Mouse (Mus musculus) gastrocnemius, adult 8-10 months (tissue): ENCODE results near the gene Kat2b. TPM values are rescaled to one million over a fixed set of nuclear protein-coding genes. Genes with fewer than 3 reads are reported as not detected.

Experiments used
- total RNA-seq, 4 experiments: library from RNA; stranded (reverse); gene quantifications; 2 replicates each; pipeline ENCODE4 v1.2.4; 2022

Gene Kat2b
- total RNA-seq, 4 experiments from 2014 or later, result 57.6 to 76.6 (median 67.2) TPM

Other genes with a start within 250 kb of the Kat2b start
- gene Efhb, start 103.5 kb upstream of the Kat2b start, total RNA-seq, result under 1 TPM in 2 of 4 experiments, not detected in 2; 0.08 to 0.11 TPM
- gene Rab5a, start 87.6 kb upstream of the Kat2b start, total RNA-seq, result 10 to 100 TPM; 49.0 to 53.9 (median 50.0) TPM
- gene Pp2d1, start 27.4 kb upstream of the Kat2b start, total RNA-seq, result under 1 TPM in 1 of 4 experiments, not detected in 3; 0.12 TPM
- not detected for gene Sgo1, start 122.5 kb downstream of the Kat2b start, total RNA-seq